8 mouse cellular contexts compared by ENCODE assay signal in genomic region chr4:57812916-57813575, GRCm38 (mm10).
DNase-seq lines count a peak whose midpoint lies in the region; ATAC-seq and TF ChIP-seq lines count a peak whose summit lies in the region.

No protein-coding gene starts in this region.

- H3K4me1 ChIP-seq in stomach, embryonic 14.5 days (ENCODE audit: control insufficient read depth, insufficient read depth, low read length): no peaks in the 10 kb centered on the region
- 0 out of 2 replicates have a peak, but pooled peaks cover 2% of the 10 kb centered on the region for H3K4me1 ChIP-seq in stomach, postnatal 0 days (replicated peaks; ENCODE audit: control insufficient read depth, insufficient read depth)
- no peaks in the 10 kb centered on the region; the same call in 1 of the 2 replicates for H3K4me1 ChIP-seq in kidney, postnatal 0 days (replicated peaks; ENCODE audit: insufficient read depth, low read length)
- no peaks in the 10 kb centered on the region for H3K4me1 ChIP-seq in midbrain, embryonic 15.5 days

- H3K4me3 ChIP-seq in stomach, embryonic 14.5 days (ENCODE audit: low read depth, low read length): no peak overlapping the region
- H3K4me3 ChIP-seq in stomach, postnatal 0 days (ENCODE audit: low read depth, low read length): no peak overlapping the region
- no peak overlapping the region for H3K4me3 ChIP-seq in kidney, postnatal 0 days (replicated peaks; ENCODE audit: low read depth, low read length)
- H3K4me3 ChIP-seq in midbrain, embryonic 15.5 days: no peak overlapping the region

- no peak overlapping the region for H3K9ac ChIP-seq in stomach, embryonic 14.5 days (replicated peaks; ENCODE audit: low read depth, low read length)
- H3K9ac ChIP-seq in stomach, postnatal 0 days (ENCODE audit: low read length): no peak overlapping the region
- H3K9ac ChIP-seq in kidney, postnatal 0 days (ENCODE audit: low read depth, low read length): no peak overlapping the region
- no peak overlapping the region for H3K9ac ChIP-seq in midbrain, embryonic 15.5 days

- no peak for DNase-seq in stomach, postnatal 0 days (ENCODE audit: low spot score)
- DNase-seq in heart, adult 8-10 months (ENCODE audit: low spot score): peak; percentile 78
- peak; percentile 50 for DNase-seq in kidney, postnatal 0 days (ENCODE audit: low spot score)
- DNase-seq in lung, postnatal 4 days: peak; percentile 49 to 68
- DNase-seq in layer of hippocampus, adult 8-10 months (ENCODE audit: low spot score in 2 of 2): no peak
- no peak for DNase-seq in gastrocnemius, postnatal 14 days

- peak overlapping the region; percentile 52; the same call in 1 of the 2 replicates for H3K27ac ChIP-seq in stomach, embryonic 14.5 days (ENCODE audit: low read length)
- H3K27ac ChIP-seq in stomach, postnatal 0 days (replicated peaks): no peak overlapping the region
- peak overlapping the region; percentile 64 for H3K27ac ChIP-seq in kidney, postnatal 0 days
- H3K27ac ChIP-seq in midbrain, embryonic 15.5 days: no peak overlapping the region

- TF ChIP-seq EP300 in stomach, postnatal 0 days (optimal IDR thresholded peaks at IDR 0.05): no peak

- TF ChIP-seq CTCF in stomach, postnatal 0 days (IDR thresholded peaks at IDR 0.05; ENCODE audit: low read depth): no peak
- TF ChIP-seq CTCF in kidney, postnatal 0 days (IDR thresholded peaks at IDR 0.05; ENCODE audit: low read depth): no peak

- 20% methylated on average over 7 of the region's 7 CpGs for WGBS in stomach, embryonic 14.5 days
- 34% methylated on average over 7 of the region's 7 CpGs for WGBS in stomach, postnatal 0 days
- 27% methylated on average over 7 of the region's 7 CpGs for WGBS in kidney, postnatal 0 days
- 58% methylated on average over 7 of the region's 7 CpGs for WGBS in midbrain, embryonic 15.5 days

- no peaks in the 10 kb centered on the region for H3K9me3 ChIP-seq in stomach, embryonic 14.5 days (ENCODE audit: control insufficient read depth, low read depth, low read length)
- no peaks in the 10 kb centered on the region for H3K9me3 ChIP-seq in stomach, postnatal 0 days (ENCODE audit: control insufficient read depth, low read length)
- H3K9me3 ChIP-seq in kidney, postnatal 0 days (replicated peaks; ENCODE audit: low read length): no peaks in the 10 kb centered on the region
- no peaks in the 10 kb centered on the region for H3K9me3 ChIP-seq in midbrain, embryonic 15.5 days

- no peak overlapping the region for H3K4me2 ChIP-seq in stomach, embryonic 14.5 days (replicated peaks; ENCODE audit: low read depth, low read length)
- no peak overlapping the region for H3K4me2 ChIP-seq in stomach, postnatal 0 days (replicated peaks; ENCODE audit: low read depth)
- no peak overlapping the region for H3K4me2 ChIP-seq in kidney, postnatal 0 days (ENCODE audit: low read length)
- H3K4me2 ChIP-seq in midbrain, embryonic 15.5 days: no peak overlapping the region

- H3K36me3 ChIP-seq in stomach, embryonic 14.5 days (ENCODE audit: control insufficient read depth, insufficient read depth, low read length): no peaks in the 10 kb centered on the region
- H3K36me3 ChIP-seq in stomach, postnatal 0 days (ENCODE audit: control insufficient read depth, insufficient read depth, low read length): no peaks in the 10 kb centered on the region
- no peaks in the 10 kb centered on the region for H3K36me3 ChIP-seq in kidney, postnatal 0 days (ENCODE audit: insufficient read depth, low read length)
- H3K36me3 ChIP-seq in midbrain, embryonic 15.5 days (replicated peaks): no peaks in the 10 kb centered on the region

- intact Hi-C loops in gastrocnemius, postnatal 14 days (cut with DNase I; ENCODE audit: low total_unique reads): no loop called here

- peak; percentile 15; the same call in 1 of the 2 replicates for ATAC-seq in stomach, embryonic 14.5 days (ENCODE audit: insufficient number of reproducible peaks, insufficient read depth, low FRiP score, low read depth)
- ATAC-seq in stomach, postnatal 0 days (ENCODE audit: low FRiP score, low TSS enrichment): no peak
- no peak for ATAC-seq in kidney, postnatal 0 days (replicated peaks; ENCODE audit: low FRiP score, low read depth)
- no peak for ATAC-seq in midbrain, embryonic 15.5 days (replicated peaks)

- H3K27me3 ChIP-seq in stomach, embryonic 14.5 days (ENCODE audit: control insufficient read depth, insufficient read depth, low read length): no peaks in the 10 kb centered on the region
- H3K27me3 ChIP-seq in stomach, postnatal 0 days (ENCODE audit: control insufficient read depth, insufficient read depth, low read length): no peaks in the 10 kb centered on the region
- no peaks in the 10 kb centered on the region for H3K27me3 ChIP-seq in kidney, postnatal 0 days (ENCODE audit: insufficient read depth, low read length)
- H3K27me3 ChIP-seq in midbrain, embryonic 15.5 days (replicated peaks): no peaks in the 10 kb centered on the region

Comparison
In these comparisons a context has a peak if more than half of its experiments do, and no peak if none do; other contexts are left out.
1. H3K27ac ChIP-seq: peak in stomach, embryonic 14.5 days (single experiment) and kidney, postnatal 0 days (single experiment); none in stomach, postnatal 0 days (single experiment) and midbrain, embryonic 15.5 days (single experiment).
2. DNase-seq: peak in heart, adult 8-10 months (single experiment), kidney, postnatal 0 days (single experiment) and lung, postnatal 4 days (2 of 2); none in stomach, postnatal 0 days (single experiment), layer of hippocampus, adult 8-10 months (0 of 2) and gastrocnemius, postnatal 14 days (single experiment).